Mouse (Mus musculus) heart, postnatal 4 days (tissue): ENCODE measurements around the gene Chst10. TPM values are rescaled to one million over a fixed set of nuclear protein-coding genes. Genes with fewer than 3 reads are reported as not detected.

ENCODE experiments used
- DNase-seq: peaks from one replicate; pipeline ENCODE4 v3.0.0; 2021
- total RNA-seq, 2 experiments: library from RNA; stranded (reverse); gene quantifications; 2 replicates each; pipeline ENCODE4 v1.2.3; 2021

The Chst10 gene
- total RNA-seq, 2 experiments from 2014 or later, result 0.74 to 0.88 TPM

DNA sequence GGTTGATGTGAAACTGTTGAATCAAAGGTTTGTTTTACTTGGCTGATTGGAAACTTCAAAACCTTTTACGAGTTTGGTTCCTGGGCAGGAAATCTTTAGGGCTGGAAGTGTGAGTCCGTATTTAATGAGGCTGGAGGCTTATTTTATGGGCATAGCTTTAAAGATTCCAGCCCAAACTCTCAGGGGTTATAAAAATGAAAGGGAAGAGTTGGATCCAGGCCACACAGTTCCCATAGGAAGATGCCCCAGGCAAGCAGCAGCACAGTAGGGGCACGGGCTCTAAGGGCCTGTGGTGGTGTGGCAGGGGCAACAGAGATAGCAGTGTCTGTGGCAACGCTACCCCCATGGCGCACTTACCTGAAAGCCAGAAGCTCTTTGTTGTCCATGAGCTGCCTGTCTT is 31.7 kb downstream of the Chst10 start:
- DNase-seq, result no peak

DNA sequence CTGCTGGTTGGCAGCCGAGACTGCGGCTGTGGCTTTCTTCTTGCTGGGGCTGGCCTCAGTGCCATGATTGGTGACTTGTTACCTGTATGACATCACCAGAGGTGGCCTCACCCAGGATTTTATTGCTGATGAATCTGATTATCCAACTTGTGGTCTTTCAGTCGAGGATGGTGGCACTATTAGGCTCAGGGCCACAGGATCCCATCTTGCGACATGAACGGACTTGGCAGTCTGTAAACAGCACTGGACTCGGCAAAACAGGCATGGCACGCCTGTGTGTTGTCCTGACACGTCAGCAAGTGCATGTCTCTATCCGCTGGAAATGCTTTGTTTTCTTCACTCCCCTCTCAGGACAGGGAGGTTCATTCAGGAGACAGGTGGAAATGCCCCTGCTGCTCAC is 33.6 kb downstream of the Chst10 start:
- no peak for DNase-seq

DNA sequence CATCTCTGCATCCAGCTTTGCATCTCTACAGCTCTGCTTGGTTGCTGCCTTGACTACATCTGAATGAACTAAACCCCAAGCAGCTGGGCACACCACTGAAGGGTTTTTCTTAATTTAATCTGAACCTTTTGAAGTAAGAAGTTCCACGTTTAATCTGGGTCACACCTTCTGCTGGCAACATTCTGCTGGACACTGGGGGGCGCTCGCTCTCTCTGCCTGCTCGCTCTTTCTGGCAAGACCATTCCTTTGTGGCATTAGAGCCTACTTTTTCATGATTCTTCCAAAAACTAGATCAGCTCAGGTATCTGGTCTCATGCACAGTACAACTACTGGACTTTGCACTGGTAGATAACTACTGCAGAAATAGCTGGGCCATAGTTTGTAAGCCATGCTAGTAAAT is 35.7 kb downstream of the Chst10 start:
- peak; percentile 16 for DNase-seq

DNA sequence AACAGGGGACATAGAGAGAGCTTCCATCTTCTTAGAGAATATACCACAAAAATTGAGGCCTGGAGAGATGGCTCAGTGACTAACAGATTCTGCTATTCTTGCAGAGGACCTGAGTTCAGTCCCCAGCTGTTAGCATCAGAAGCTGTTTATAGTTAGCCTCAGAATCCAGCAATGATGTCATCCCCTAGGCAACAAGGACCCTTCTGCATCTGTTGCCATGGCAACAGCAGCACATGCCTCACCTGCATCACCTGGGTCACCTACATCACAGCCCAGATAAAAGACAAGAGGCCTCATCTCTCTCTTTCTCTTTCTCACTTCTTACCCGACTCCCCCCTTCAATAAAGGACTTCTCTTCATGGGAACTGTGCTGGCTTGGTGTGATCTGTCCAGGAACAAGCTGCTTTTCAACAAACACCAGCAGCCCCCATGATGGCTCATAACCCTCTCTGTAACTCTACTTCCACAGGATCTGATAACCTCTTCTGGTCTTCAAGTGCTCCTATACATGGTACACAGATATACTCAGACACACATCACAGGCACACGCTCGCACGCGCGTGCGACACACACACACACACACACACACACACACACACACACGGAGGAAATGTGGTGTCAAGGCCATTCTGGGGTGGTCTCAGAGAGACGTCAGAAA is 37.0 kb downstream of the Chst10 start:
- no peak for DNase-seq

DNA sequence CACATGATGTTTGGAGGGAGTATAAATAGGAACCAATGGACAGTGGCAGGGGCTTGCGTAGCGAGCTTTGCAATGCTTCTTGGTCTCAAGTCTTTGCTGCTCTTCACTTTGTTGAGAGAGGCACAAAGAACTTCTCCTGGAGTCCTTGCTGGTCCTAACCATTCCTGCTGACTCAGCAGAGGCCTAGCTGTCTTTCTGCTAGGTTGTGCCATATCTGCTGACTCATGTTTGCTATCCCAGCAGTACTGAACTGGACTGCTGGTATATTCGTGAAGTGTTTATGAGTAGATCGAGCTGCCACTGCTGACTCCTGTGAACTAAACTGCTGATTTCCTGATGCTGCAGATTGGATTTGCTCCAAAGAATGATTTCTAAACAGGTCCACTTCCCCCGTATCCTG is 37.8 kb downstream of the Chst10 start:
- no peak for DNase-seq

DNA sequence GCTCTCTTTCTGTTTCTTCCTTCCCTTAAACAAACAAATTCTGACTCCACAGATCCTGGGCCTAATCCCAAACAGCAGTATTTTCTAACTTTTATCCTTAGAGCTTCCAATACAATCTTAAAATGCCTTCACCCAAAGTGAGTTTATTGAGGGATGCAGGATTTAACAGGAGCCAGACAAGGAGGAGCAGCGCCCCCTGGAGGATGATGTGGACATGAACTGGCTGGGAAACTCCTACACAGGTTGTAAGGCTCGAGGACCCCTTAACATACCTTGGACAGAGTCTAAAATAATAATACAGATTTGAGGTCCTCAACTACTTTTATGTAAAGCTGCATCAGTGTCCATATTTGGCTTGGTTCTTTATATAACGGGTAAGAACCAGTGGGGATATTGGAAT is 41.8 kb downstream of the Chst10 start:
- peak; percentile 62 for DNase-seq

DNA sequence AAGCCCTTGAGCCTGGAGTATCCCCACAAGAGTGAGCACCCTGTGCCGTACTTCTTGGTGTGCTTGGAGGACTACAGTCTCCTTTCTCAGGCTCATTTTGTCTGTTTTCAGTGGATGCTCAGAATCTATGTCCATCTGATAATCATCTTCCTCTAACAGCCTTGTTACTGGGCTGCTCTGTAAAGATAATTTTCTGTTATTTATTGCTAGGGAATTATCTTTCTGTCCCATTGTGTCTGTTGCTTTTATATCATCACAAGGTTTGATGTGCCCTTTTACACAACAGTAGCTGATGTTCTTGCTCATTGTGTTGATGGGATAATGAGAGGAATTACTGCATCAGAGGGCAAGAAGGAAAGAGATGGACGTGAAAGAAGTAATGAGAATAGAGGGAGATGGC is 45.7 kb downstream of the Chst10 start:
- no peak for DNase-seq

DNA sequence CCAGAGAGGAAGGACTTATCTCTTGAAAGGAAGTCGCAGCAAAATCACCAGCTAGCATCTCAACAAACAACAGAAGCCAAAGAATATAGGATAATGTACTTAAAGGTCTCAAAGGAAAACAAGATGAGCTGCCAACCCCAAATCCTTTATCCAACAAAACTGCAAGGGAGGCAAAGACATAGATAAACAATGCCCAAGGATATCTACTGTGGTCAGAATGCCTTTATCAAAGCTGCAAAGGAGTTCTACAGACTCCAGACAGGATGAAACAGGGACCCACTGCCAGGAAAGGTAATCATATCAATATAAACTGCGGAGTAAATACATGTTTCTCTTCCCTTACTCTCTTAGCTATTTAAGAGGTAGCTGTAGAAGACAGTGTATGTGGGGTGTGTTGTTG is 47.3 kb downstream of the Chst10 start:
- DNase-seq, result no peak

DNA sequence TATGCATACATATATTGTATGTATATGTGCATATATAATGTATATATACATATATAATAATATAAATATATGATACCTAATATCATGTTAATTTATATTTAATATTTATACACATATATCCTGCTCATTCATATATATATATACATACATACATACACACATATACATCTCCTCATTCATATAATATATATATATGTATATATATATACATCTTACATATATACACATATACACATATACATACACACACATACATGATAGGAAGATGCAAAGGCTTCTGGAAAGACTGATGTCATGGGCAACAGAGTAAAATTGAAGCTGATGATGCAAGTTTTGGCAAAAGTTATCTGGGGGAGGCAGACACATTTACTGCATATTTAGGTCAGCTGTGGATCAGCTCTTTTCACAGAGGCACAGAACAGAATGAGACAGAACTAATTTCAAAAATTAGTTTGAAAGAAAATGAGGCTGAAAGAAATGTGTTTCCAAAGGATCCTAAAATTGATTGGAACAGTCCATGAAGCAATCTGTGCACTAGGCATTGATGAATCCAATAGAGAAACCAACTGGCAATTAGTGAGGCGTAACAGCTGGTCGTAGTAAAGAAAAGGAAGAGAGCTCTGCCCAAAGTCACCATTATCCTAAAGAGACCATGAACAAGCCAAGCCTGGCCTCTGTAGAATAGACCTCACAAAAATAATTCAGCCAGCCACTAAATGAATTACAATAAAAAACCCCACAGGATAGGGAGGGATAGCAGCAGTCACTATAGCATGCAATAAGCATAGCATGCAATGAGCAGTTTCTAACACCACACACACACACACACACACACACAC is 49.3 kb downstream of the Chst10 start:
- no peak for DNase-seq

DNA sequence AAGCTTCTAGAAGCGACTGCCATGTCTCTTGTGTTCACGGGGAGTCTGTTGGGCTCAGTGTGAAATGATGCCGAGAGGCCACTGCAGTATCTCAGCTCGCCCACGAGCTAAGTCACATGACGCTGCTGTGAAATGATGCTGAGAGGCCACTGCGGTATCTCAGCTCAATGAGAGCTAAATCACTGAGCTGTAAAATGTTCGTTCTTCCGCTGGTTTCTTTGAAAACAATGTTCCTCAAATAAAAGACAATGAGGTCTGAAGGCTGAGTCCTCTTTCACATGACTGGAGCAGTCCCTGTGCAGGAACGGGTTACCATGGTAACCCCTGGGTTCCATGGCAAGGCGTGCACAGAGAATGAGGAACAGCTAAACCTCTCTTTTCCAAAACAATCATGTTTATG is 50.0 kb downstream of the Chst10 start:
- no peak for DNase-seq

DNA sequence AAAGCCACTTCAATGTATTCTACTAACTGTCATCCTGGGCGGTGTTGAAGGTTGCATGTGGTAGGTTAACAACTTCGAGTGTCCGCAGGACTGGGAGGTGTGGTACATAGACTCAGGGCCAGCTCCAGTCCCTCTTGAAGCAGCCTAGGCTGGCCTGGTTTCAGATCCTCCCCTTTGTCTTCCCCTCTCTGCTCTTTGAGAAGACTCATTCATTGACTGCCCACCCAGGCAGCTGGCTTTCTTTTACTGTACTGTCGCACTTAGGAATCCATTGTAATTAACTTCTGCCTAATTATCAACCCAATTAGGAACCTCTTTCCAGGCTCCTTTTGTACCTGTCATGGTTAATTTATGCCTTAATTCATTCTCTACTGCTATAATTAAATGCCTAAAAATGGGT is 54.7 kb downstream of the Chst10 start:
- no peak for DNase-seq

DNA sequence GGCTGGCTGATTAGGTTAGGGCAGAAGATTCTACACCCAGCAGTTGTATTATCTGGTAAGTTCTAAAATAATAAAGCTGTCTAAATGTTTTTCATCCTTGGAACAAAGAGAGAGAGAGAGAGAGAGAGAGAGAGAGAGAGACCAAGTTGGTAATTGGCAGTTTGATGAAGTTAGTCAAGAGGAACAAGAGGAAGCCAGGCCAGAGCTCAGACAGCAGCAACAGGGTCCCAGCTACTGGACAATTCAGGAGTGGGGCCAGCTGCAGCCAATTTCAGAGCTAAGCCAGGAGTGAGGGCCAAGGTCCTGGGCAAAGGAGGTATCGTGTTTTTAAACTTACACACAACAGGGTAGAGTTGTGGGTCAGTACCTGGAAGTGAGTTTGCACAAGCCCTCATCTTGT is 55.1 kb downstream of the Chst10 start:
- no peak for DNase-seq

DNA sequence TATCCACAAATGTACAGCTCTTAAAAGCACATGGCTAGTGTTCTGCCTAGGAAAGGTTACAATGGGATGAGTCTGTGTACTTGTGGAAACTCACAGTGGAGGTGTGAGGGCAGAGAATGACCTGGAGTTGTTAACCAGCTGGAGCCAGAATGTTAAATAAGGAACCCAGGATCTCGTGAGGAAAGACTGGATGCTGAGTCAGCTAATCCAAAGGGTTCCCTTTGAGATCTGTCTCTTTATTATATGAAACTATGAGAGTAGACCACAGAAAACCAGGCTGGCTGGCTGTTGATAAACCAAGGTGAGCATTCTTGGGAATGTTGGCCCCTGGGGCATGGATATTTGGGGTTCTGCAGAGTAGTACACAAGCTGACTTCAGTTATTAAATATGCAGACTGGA is 58.0 kb downstream of the Chst10 start:
- no peak for DNase-seq

DNA sequence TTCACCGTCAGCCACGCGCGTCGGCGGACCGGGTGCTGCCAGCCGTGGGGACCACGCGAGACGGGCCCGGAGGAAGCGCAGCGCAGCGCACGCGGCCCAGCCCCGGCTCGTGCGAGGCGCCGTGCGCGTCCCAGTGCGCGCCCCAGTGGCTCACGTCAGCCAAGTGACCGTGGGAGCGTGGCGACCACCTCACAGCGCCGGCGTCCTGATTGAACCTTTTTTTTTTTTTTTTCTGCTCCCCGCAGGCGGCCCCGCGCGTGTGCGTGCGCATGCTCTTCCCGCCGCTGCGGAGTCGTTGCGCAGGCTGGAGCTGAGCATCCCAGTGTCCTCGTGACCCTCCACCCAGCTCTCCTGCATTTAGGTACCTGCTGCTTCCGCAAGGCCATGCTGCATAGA is 61.5 kb downstream of the Chst10 start, which contains the start of gene Lonrf2:
Gene Lonrf2 (minus strand): TSS at position 235 of the 396 bp plus-strand sequence.
- peak; percentile 32 for DNase-seq

DNA sequence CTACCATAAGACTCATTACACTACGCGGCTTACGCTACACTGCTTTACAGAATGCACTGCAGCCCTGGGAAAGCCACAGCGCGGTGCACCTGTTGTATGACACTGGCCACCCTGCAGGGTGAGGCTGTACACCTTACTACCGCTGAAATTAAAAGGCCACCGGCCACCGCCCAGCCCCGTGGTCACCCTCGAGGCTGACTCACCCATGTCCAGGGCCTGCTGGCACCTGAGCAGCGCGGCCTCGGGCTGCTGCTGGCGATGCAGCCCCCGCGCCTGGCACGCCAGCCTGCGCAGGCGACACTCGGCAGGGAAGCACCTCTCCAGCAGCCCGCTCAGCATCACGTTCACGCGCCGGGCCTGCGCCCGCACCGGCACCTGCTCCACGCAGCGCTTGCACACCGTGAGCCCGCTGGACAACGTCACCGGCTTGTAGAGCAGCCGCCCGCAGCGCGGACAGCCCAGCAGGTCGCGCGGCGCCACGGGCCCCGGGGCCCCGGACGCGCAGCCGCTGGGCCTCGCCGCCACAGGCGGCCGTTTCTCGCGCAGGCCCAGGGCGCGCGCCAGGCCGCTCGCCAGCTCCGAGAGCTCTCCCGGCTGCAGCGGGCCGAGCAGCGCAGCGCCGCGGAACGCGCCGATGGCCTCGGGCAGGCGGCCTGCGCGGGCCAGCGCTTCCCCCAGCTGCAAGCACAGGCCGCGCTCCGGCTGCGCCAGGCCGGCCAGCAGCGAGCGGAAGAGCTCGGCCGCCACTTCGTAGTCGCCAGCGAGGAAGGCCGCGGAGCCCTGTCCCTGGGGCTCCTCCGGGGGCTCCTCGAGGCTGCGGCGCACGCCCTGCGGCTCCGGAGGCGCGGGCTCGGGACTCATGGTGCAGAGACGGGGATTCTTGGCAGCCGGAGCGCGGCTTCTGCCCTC is 62.1 kb downstream of the Chst10 start:
- peak; percentile 44 for DNase-seq

DNA sequence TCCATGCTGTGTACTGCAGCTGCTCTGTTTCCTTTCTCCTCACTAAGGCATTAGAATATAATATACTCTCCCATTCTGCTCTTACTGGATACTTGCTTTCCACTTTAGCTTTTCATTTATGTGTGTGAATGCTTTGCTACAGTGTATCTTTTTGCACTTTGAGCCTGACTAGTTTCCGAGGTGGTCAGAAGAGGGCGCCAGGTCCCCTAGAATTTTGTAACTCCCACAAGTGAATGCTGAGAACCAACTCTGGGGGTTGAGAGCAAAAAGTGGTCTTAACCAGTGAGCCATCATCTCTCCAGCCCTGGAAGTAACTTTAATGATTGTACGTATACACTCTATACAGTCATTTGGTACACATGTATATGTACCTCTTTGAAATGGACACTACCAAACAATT is 63.1 kb downstream of the Chst10 start:
- peak; percentile 33 for DNase-seq

DNA sequence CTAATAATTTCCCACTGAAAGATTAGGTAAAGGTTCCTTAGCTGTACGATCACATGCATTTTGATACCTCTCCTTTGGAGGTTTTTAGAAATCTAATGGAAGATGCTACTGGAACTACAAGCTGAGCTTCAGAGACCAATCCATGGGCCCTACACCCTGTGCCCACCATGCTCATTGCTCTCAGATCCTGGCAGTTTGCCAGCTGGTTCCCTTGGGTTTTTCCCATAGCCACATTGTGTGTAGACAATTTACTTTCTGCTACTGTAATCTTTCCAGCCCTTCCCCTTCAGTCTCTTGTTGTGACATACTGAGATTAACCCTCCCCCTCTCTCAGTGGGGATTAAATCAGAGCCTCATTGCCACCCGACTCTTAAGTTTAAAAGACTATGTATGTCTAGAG is 73.0 kb downstream of the Chst10 start:
- no peak for DNase-seq

DNA sequence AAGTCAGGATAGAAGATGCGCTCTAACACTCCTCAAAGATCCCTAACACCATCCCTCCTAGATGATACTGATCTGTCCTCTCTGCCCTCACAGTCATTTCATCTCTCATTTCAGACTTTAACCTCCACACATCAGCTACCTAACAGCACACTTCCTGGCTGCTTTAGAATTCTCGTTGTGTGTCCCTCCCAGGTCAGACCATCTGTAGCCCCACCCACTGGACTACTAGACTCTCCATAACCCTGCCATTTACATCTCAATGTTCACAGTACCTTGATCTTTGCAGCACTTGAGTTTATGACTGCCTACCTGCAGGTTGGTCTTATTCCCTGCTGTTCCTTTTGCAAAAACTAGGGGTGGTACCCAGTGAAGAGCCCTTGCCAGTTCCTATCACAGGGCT is 74.1 kb downstream of the Chst10 start:
- no peak for DNase-seq

DNA sequence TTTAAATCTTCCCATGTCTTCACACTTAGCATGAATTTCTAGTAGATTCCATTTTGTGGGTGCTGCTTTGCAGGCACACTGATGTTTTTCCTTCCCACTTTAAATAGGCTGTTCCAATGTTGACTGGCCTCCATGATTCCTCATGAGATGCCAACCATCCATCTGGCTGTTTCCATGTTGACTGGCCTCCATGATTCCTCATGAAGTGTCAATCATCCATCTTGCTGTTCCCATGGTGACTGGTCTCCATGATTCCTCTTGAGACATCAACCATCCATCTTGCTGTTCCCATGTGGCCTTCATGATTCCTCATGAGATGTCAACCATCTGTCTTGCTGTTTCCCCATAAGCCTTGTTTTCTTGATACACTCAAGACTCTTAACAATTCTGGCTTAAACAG is 78.3 kb downstream of the Chst10 start:
- DNase-seq, result no peak

DNA sequence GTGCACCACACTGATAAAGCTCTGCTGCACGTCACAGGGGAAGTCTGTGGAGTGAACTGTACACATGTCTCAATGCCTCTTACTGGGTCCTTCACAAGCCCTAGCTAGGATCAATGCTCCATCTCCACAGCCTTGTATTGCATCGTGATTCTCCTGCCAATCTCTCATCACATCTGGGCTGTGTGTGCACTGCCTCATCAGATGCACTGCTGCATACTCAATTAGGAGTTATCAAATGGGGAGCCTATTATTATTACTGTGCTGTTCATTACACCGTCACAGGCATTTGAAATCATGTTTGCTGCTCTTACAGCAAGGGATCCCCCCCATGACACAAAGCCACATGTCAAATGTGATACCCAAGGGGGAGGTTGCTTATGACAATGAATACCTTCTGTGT is 80.3 kb downstream of the Chst10 start:
- no peak for DNase-seq

DNA sequence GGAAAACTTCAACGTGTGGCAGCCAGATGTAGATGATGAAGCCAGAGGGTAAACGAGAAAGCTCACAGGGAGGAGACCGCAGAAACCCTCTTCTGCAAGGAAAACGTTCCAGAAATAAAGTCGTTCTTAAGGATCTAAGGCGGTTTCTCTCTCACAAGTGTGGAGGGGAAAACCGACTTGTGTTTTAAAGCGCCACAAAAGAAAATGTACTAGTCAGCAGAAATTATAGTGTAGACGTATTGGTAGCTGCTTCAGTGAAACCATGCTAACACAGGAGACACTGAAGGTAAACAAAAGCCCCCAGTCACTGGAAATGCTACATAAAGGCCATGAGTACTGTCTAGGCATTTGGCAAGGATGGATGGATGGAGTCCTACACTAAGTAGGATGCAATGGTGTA is 80.7 kb downstream of the Chst10 start:
- DNase-seq, result no peak

DNA sequence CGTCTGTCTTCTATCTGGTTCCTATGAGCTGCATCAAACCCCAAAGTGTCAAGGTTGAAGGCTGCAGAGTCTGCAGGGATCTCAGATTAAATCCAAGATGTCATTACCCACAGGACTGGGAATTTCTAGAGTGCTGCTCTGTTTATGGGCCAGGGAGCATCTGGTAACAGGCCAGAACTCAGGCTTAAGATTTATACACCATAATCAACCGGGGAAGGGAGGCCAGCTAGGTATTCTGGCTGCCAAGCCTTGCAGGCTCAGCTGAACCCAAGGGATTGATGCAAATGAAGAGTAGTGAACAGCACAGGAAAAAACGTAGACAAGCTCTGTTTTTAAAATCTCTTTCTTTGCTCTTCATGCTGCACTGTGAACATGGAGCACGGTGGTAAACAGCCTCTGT is 81.7 kb downstream of the Chst10 start:
- DNase-seq, result no peak
